Mouse (Mus musculus) heart, postnatal 4 days (tissue): ENCODE results near the gene Syt8. TPM values are rescaled to one million over a fixed set of nuclear protein-coding genes. Genes with fewer than 3 reads are reported as not detected.

Experiments
- DNase-seq: peaks from one replicate; pipeline ENCODE4 v3.0.0; 2021
- total RNA-seq, 2 experiments: library from RNA; stranded (reverse); gene quantifications; 2 replicates each; pipeline ENCODE4 v1.2.3; 2021

Gene Syt8
- total RNA-seq, 2 experiments from 2014 or later, result not detected

- DNase-seq, result no peak
Measured at GRCm38 (mm10) chr7:142409603-142410002, 25.0 kb upstream of the Syt8 start.

GRCm38 (mm10) chr7:142413285-142413684 is 21.4 kb upstream of the Syt8 start:
- no peak for DNase-seq

- DNase-seq, result no peak
Measured at GRCm38 (mm10) chr7:142415314-142415713, 19.3 kb upstream of the Syt8 start.

GRCm38 (mm10) chr7:142416225-142416624 is 18.4 kb upstream of the Syt8 start:
- DNase-seq, result no peak

- no peak for DNase-seq
Measured at GRCm38 (mm10) chr7:142418027-142418426, 16.6 kb upstream of the Syt8 start.

- DNase-seq, result no peak
Measured at GRCm38 (mm10) chr7:142418679-142419078, 16.0 kb upstream of the Syt8 start.

GRCm38 (mm10) chr7:142419887-142420286 is 14.8 kb upstream of the Syt8 start:
- DNase-seq, result no peak

- DNase-seq, result no peak
Measured at GRCm38 (mm10) chr7:142421826-142422225, 12.8 kb upstream of the Syt8 start.

GRCm38 (mm10) chr7:142425641-142426213 is 8.9 kb upstream of the Syt8 start:
- DNase-seq, result peak; percentile 62

- DNase-seq, result peak; percentile 70
Measured at GRCm38 (mm10) chr7:142428213-142428612, 6.4 kb upstream of the Syt8 start.

- DNase-seq, result peak; percentile 71
Measured at GRCm38 (mm10) chr7:142430160-142430678, 4.4 kb upstream of the Syt8 start.

GRCm38 (mm10) chr7:142431106-142431505 is 3.5 kb upstream of the Syt8 start:
- no peak for DNase-seq

- peak; percentile 32 for DNase-seq
Measured at GRCm38 (mm10) chr7:142433623-142434022, 1.0 kb upstream of the Syt8 start.

- peak; percentile 85 for DNase-seq
Measured at GRCm38 (mm10) chr7:142435524-142435923, 874 bp downstream of the Syt8 start.

GRCm38 (mm10) chr7:142437324-142437723 is 2.7 kb downstream of the Syt8 start:
- DNase-seq, result peak; percentile 46

GRCm38 (mm10) chr7:142439966-142440365 is 5.3 kb downstream of the Syt8 start:
- no peak for DNase-seq

GRCm38 (mm10) chr7:142440657-142441114 is 6.0 kb downstream of the Syt8 start:
- DNase-seq, result peak; percentile 80

- DNase-seq, result no peak
Measured at GRCm38 (mm10) chr7:142441585-142441984, 6.9 kb downstream of the Syt8 start, which contains the start of gene Tnni2. Tnni2 (plus strand) TSS chr7:142441808.

- DNase-seq, result no peak
Measured at GRCm38 (mm10) chr7:142442081-142442907, 7.6 kb downstream of the Syt8 start.

GRCm38 (mm10) chr7:142442908-142443420 is 8.3 kb downstream of the Syt8 start:
- no peak for DNase-seq

- DNase-seq, result no peak
Measured at GRCm38 (mm10) chr7:142443474-142443873, 8.8 kb downstream of the Syt8 start.

- no peak for DNase-seq
Measured at GRCm38 (mm10) chr7:142444171-142444570, 9.5 kb downstream of the Syt8 start.

- no peak for DNase-seq
Measured at GRCm38 (mm10) chr7:142445324-142445723, 10.7 kb downstream of the Syt8 start.
